Mouse (Mus musculus): Measurements from ENCODE around the gene Thsd4. TPM values are rescaled to one million over a fixed set of nuclear protein-coding genes. Genes with fewer than 3 reads are reported as not detected.

Gene Thsd4
- total and polyA plus RNA-seq, 2 experiments, result 0.70 to 0.92 TPM

DNA sequence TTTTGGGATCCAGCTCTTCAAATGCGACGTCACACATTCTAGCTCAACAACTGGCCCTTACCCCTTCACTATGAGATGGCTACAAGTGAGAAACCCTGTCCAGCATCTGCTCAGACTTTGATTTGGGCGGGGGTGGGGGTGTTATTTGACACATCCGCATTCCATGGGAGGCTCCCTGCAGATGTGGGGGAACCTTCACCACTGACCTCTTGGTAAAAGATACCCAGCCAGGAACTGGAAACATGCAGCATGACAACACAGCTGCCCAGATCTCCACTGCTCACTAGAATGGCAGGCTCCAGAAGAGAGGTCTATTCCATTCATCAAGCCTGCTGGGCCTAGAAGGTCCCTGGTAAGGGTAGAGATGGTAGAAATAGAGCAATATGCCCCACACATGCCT, 213.7 kb downstream of the Thsd4 start:
- Histone ChIP-seq H3K4me3 (ENCODE audit: insufficient read depth, low read depth, low read length) (no peak overlapping the region), H3K36me3 (ENCODE audit: control insufficient read depth, insufficient read depth, low read length) (no peaks in the 10 kb centered on the region), H3K9ac (ENCODE audit: low read depth, low read length) (no peak overlapping the region), H3K27me3 (ENCODE audit: control insufficient read depth, insufficient read depth, low read length) (no peaks in the 10 kb centered on the region), H3K4me1 (ENCODE audit: control insufficient read depth, insufficient read depth, low read length) (peaks cover 10% of the 10 kb centered on the region), H3K79me2 (ENCODE audit: control insufficient read depth, insufficient read depth, low read length) (no peaks in the 10 kb centered on the region), H3K27ac (replicated peaks; ENCODE audit: insufficient read depth, low read depth, low read length) (no peak overlapping the region)
- DNase-seq (ENCODE audit: extremely low read depth, low read depth, low spot score), result no peak
- WGBS, result 88% methylated on average over 4 of the region's 4 CpGs
- TF ChIP-seq POLR2A (IDR thresholded peaks at IDR 0.05; ENCODE audit: extremely low read depth, insufficient read depth, low read length) (no peak), CTCF (IDR thresholded peaks at IDR 0.05; ENCODE audit: low read depth, low read length) (no peak)

DNA sequence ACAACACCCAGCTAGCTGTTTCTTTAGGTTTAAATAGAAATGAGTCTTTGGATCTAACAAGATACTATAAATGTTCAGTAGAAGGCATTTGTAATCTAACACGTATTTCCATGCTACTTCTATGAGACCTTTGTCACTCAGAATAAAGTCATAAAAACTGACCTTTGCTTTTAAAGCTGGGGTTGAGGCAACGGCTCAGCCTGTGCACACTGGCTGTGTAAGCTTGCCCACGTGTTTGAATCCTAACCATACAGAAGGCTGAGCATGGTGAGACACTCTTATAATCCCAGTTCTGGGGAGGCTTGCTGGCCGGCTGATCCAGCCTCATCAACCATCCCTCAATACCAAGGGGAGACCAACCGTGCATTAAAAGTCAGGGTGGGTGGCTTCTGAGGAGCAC, 214.4 kb downstream of the Thsd4 start:
- H3K79me2 ChIP-seq (ENCODE audit: control insufficient read depth, insufficient read depth, low read length), result no peaks in the 10 kb centered on the region
- H3K36me3 ChIP-seq (ENCODE audit: control insufficient read depth, insufficient read depth, low read length), result no peaks in the 10 kb centered on the region
- no peak overlapping the region for H3K4me3 ChIP-seq (ENCODE audit: insufficient read depth, low read depth, low read length)
- peaks cover 10% of the 10 kb centered on the region for H3K4me1 ChIP-seq (ENCODE audit: control insufficient read depth, insufficient read depth, low read length)
- H3K27ac ChIP-seq (replicated peaks; ENCODE audit: insufficient read depth, low read depth, low read length), result no peak overlapping the region
- DNase-seq (ENCODE audit: extremely low read depth, low read depth, low spot score), result peak; percentile 35
- 68% methylated on average over 5 of the region's 5 CpGs for WGBS
- TF ChIP-seq CTCF (IDR thresholded peaks at IDR 0.05; ENCODE audit: low read depth, low read length) (no peak), POLR2A (IDR thresholded peaks at IDR 0.05; ENCODE audit: extremely low read depth, insufficient read depth, low read length) (no peak)
- H3K9ac ChIP-seq (ENCODE audit: low read depth, low read length), result no peak overlapping the region
- no peaks in the 10 kb centered on the region for H3K27me3 ChIP-seq (ENCODE audit: control insufficient read depth, insufficient read depth, low read length)

GRCm38 (mm10) chr9:60306241-60306640, 215.6 kb downstream of the Thsd4 start:
- H3K36me3 ChIP-seq (ENCODE audit: control insufficient read depth, insufficient read depth, low read length), result no peaks in the 10 kb centered on the region
- H3K79me2 ChIP-seq (ENCODE audit: control insufficient read depth, insufficient read depth, low read length), result no peaks in the 10 kb centered on the region
- DNase-seq (ENCODE audit: extremely low read depth, low read depth, low spot score), result no peak
- no peaks in the 10 kb centered on the region for H3K27me3 ChIP-seq (ENCODE audit: control insufficient read depth, insufficient read depth, low read length)
- no peak overlapping the region for H3K4me3 ChIP-seq (ENCODE audit: insufficient read depth, low read depth, low read length)
- no peak overlapping the region for H3K9ac ChIP-seq (ENCODE audit: low read depth, low read length)
- TF ChIP-seq CTCF (IDR thresholded peaks at IDR 0.05; ENCODE audit: low read depth, low read length) (no peak), POLR2A (IDR thresholded peaks at IDR 0.05; ENCODE audit: extremely low read depth, insufficient read depth, low read length) (no peak)
- 92% methylated on average over 4 of the region's 4 CpGs for WGBS
- peaks cover 11% of the 10 kb centered on the region for H3K4me1 ChIP-seq (ENCODE audit: control insufficient read depth, insufficient read depth, low read length)
- H3K27ac ChIP-seq (replicated peaks; ENCODE audit: insufficient read depth, low read depth, low read length), result no peak overlapping the region

GRCm38 (mm10) chr9:60305204-60305840, 216.5 kb downstream of the Thsd4 start:
- H3K36me3 ChIP-seq (ENCODE audit: control insufficient read depth, insufficient read depth, low read length), result no peaks in the 10 kb centered on the region
- TF ChIP-seq POLR2A (IDR thresholded peaks at IDR 0.05; ENCODE audit: extremely low read depth, insufficient read depth, low read length) (no peak), CTCF (IDR thresholded peaks at IDR 0.05; ENCODE audit: low read depth, low read length) (no peak)

GRCm38 (mm10) chr9:60296276-60296675, 225.6 kb downstream of the Thsd4 start:
- H3K9ac ChIP-seq (ENCODE audit: low read depth, low read length), result no peak overlapping the region
- no peaks in the 10 kb centered on the region for H3K4me1 ChIP-seq (ENCODE audit: control insufficient read depth, insufficient read depth, low read length)
- no peaks in the 10 kb centered on the region for H3K36me3 ChIP-seq (ENCODE audit: control insufficient read depth, insufficient read depth, low read length)
- H3K4me3 ChIP-seq (ENCODE audit: insufficient read depth, low read depth, low read length), result no peak overlapping the region
- WGBS, result 91% methylated on average over 2 of the region's 2 CpGs
- no peak overlapping the region for H3K27ac ChIP-seq (replicated peaks; ENCODE audit: insufficient read depth, low read depth, low read length)
- no peak for DNase-seq (ENCODE audit: extremely low read depth, low read depth, low spot score)
- TF ChIP-seq POLR2A (IDR thresholded peaks at IDR 0.05; ENCODE audit: extremely low read depth, insufficient read depth, low read length) (no peak), CTCF (IDR thresholded peaks at IDR 0.05; ENCODE audit: low read depth, low read length) (no peak)
- no peaks in the 10 kb centered on the region for H3K27me3 ChIP-seq (ENCODE audit: control insufficient read depth, insufficient read depth, low read length)
- H3K79me2 ChIP-seq (ENCODE audit: control insufficient read depth, insufficient read depth, low read length), result no peaks in the 10 kb centered on the region

More at GRCm38 (mm10) chr9:60305204-60305840, 216.5 kb downstream of the Thsd4 start:
- Histone ChIP-seq H3K9ac (ENCODE audit: low read depth, low read length) (no peak overlapping the region), H3K79me2 (ENCODE audit: control insufficient read depth, insufficient read depth, low read length) (no peaks in the 10 kb centered on the region), H3K4me1 (ENCODE audit: control insufficient read depth, insufficient read depth, low read length) (peaks cover 5% of the 10 kb centered on the region; the same call in 1 of the 2 replicates), H3K27ac (replicated peaks; ENCODE audit: insufficient read depth, low read depth, low read length) (no peak overlapping the region), H3K4me3 (ENCODE audit: insufficient read depth, low read depth, low read length) (no peak overlapping the region), H3K27me3 (ENCODE audit: control insufficient read depth, insufficient read depth, low read length) (no peaks in the 10 kb centered on the region)
- WGBS, result 75% methylated on average over 2 of the region's 2 CpGs
- peak; percentile 31 for DNase-seq (ENCODE audit: extremely low read depth, low read depth, low spot score)

- H3K4me3 ChIP-seq (ENCODE audit: insufficient read depth, low read depth, low read length), result no peak overlapping the region
- H3K27me3 ChIP-seq (ENCODE audit: control insufficient read depth, insufficient read depth, low read length), result no peaks in the 10 kb centered on the region
- WGBS, result 84% methylated on average over 6 of the region's 6 CpGs
- H3K4me1 ChIP-seq (ENCODE audit: control insufficient read depth, insufficient read depth, low read length), result no peaks in the 10 kb centered on the region
- no peak for DNase-seq (ENCODE audit: extremely low read depth, low read depth, low spot score)
- TF ChIP-seq POLR2A (IDR thresholded peaks at IDR 0.05; ENCODE audit: extremely low read depth, insufficient read depth, low read length) (no peak), CTCF (IDR thresholded peaks at IDR 0.05; ENCODE audit: low read depth, low read length) (no peak)
- no peak overlapping the region for H3K27ac ChIP-seq (replicated peaks; ENCODE audit: insufficient read depth, low read depth, low read length)
- no peaks in the 10 kb centered on the region for H3K36me3 ChIP-seq (ENCODE audit: control insufficient read depth, insufficient read depth, low read length)
- no peaks in the 10 kb centered on the region for H3K79me2 ChIP-seq (ENCODE audit: control insufficient read depth, insufficient read depth, low read length)
- no peak overlapping the region for H3K9ac ChIP-seq (ENCODE audit: low read depth, low read length)
Measured at GRCm38 (mm10) chr9:60295199-60295598, 226.6 kb downstream of the Thsd4 start.
